Mouse (Mus musculus) embryo, embryonic 11.5 days (tissue): ENCODE results near the gene Klrb1f.
"Not testable (repeated sequence)": the region's sequence is repeated elsewhere in the genome, so short reads cannot be mapped to it uniquely, and the experiment has no call there.

ENCODE experiments used
- DNase-seq: peaks from one replicate; pipeline ENCODE4 v3.0.0-alpha.2; 2012; ENCODE audit warnings: low read depth, low spot score

The Klrb1f gene

DNA sequence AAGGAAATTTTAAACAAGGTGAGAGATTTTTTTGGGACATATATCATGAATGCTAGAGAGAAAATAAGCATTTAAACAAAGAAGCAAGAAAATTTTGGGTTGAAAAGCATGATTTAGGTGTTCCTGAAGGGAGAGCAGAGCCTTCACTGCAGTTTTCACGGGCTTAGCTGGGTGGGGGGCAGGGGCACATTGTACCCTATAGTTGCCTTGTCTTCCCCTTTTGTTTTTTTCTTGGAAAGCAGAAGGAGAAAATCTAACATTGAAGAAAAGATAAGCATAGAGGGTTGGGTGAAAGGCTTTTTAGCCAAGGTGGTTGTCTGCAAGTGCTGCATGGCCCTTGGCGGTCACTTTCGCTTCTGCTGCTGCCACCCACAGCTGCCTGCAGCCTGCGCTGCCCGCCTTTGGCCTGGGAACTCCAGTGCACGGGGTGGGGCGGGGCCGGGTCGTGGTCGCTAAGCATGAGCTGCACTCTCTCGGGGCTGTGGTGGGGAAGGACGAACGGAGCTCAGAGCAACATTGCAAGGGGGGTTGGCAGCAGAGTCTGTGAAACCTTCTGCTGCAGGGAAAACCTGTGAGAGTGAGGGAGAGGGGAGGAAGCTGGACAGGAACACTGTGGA is 3.3 kb downstream of the Klrb1f start:
- no peak for DNase-seq

DNA sequence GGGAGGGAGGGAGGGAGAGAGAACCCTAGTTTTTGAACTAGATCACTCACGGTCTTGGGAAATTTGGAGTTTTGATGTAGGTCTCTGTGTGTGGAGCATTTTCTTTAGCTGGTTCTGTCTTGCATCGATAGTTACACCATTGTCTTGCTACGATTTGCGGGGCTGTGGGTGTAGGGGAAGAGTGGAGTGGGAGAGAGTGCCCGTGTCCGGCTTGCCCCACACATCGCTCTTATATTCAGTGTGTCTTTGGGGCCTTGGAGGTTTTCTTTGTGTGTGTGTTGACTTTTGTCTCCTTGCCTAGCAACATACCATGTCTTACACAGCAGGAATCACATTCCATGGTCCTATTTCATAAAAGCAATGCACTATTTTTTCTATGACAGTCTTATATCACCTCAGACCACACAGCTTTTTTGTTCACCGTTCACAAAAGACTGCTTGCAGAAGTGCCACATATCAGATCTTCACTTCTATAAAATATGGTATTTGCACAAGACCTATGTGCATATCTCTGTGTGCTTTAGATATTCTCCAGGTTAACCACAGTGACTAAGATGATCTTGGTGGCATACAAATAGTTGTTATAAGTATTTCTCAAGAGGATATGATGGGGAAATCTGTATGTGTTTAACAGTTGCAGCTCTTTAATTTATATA is 4.0 kb downstream of the Klrb1f start:
- DNase-seq: no peak

DNA sequence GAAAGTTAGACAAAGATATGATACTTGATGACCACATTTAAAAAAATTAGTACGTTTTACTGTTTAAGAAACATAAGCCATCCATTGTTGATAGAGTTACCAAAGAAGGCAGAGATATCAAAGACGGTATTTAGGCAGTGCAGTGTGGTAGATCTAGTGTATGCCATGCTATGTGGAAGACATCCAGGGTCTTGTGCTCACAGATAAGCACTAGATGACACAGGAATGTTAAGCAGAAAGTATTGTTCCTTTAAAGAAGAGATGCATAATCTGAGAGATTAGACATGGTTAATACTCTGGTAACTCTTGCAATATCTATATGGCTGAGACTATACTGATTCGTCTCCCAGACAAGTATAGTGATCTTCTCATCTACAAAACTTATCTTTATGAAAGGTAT is 5.4 kb downstream of the Klrb1f start:
- DNase-seq: no peak

DNA sequence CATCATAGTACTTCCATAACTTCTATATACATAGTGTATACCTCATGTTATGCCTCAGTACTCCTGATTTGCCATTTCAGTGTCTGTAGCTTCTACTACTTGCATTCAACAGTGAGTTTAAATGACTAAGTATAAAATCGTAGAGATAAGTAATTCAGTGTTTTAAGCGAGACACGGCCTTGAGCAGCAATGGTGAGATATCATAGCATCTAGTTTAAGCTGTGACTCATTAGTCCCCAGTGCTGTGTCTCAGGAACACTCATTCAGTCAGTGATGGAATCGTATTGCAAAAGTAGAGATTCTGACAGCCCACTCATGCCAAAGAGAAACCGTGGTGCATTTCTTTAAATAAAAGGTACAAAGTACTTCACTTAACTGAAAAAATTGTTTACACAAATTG is 6.0 kb downstream of the Klrb1f start:
- DNase-seq: no peak

DNA sequence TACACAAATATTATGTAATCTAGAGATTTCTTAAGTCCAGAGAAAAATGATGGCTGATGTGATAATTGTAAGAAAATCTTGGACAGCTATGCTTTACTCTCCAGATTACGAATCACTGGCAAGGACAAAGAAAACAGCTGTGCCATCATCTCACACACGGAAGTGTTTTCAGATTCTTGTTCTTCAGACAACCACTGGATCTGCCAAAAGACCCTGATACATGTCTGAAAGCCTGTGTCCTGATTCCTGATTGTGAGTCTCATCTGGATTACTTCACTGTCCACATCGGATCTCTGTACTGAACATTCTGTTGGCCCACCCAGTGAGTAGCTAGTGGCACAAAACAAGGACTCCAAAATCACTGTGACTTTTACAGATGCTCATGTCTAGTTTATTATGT is 10.5 kb downstream of the Klrb1f start:
- no peak for DNase-seq

DNA sequence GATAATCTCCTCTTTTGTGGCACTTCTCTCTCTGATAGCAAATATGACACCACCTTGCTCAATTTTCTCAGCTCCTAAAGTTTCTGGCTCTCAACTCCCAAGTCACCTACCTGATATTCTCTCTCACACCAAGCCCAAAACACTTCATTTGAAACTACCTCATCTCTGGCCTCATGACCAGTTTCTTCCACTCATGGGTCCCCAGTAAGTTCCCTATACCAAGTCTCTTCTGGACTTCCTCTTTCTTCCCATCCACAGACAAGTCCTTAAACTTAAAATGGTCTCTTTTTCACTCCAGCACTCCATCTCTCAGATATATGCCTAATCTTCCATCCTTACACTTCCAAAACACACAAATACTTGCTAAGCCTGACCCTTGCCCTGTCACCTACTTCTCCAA is 12.3 kb downstream of the Klrb1f start:
- no peak for DNase-seq

DNA sequence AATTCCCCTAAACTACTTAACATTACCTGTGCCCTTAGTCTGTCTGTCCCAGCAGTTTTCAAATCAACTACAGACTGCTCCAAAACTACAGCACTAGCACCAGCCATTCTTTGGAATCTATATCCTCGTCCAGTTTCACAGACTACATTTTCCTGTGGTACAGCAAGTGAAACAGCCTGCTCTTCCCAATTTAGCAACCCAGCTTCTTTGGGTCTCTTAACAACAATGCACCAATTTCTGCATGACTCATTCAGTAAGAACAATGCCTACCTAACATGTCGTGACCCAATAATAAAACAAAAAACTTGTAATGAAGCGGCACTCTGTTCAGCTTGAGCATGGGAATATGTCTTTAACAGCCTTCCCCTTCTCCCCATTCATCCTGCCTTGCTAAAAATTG is 19.7 kb downstream of the Klrb1f start:
- DNase-seq: no peak

DNA sequence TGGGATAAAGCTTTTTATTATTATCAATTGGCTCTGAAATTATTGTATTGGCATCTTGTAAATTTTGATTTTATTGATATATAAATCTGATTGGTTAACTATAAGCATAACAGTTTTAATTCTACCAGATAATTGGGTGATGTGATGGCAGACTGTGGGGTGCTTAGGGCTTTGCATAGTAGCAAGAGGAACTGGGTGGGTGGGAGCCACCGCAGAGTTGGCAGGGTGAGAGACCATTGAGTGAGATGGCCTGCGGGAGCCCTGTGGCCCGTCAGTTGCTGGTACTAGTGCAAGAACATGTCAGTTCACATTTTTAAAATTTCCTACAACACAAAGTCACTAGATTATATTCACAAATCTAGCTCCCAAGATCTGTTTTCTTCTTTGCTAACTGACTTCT is 20.2 kb downstream of the Klrb1f start:
- DNase-seq: no peak

DNA sequence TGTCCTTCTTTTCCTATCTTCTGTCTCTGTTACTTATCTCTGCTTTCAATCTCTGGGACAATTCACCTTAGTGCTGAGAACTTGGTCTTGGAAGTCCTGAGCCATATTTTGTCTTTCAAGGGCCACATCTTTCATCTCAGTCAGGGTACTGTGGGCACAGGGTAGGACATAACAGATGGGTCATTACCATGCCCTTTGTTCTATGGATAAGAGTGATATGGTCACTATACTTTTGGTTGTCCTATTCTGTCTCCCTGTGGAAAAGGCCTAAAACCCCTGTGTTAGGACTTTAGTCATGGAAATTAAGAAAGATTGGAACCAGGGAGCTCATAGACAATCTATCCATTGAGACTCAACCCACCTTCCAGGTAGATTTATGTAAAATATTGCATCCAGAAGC is 20.8 kb downstream of the Klrb1f start:
- no peak for DNase-seq

DNA sequence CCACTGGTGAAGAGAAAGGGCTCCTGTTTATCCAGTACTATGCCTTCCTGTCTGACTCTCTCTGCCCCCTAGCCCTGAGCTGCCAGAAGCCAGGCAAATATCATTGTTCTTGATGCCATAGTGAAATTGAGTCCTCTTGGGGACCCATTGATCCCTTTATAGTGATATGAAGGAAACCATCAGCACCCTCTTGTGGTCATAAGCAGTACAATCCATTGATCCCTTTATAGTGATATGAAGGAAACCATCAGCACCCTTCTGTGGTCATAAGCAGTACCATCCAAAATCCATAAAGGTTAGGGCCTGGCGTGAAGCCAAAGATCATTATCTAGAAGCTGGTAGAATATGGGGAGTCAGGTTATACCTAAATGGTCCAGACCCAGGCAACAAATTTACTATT is 21.3 kb downstream of the Klrb1f start:
- DNase-seq: no peak

DNA sequence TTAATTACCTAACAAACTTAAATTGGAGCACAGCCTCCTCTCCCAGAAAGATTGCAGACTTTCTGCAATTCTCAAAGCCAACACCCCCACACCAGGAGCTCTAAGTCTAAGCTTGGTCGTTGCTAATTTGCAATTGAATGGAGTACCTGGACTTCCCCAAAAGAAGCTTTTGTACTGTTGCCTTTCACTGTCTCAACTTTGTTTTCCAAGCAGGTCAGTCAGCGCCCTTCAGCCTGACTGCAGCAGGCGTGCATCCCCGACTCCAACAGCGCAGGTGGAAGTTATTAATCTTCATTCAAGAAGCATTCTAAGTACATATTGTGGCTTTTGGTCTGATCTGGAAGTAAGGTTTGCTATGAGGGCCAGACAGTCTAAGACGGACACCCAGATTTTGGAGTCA is 39.4 kb downstream of the Klrb1f start:
- no peak for DNase-seq

DNA sequence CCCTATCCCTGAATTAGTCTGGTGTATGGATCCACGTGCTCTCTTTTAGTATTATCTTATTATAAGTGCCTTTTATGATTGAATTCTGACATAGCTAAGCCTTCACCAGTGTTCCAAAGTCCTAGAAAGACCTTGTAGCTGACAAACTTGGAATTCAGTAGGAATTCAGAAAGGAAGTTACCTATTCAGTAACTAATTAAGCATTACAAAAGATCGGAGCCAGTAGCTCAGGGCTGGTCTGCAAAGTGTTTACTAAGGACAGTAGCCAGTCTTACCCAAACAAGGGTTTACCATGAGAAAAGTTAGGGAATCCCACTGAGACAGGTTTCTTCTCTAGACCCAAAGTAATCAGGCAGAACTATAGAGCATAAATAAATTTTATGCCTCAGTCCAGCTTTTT is 40.3 kb downstream of the Klrb1f start:
- not testable (repeated sequence) for DNase-seq

DNA sequence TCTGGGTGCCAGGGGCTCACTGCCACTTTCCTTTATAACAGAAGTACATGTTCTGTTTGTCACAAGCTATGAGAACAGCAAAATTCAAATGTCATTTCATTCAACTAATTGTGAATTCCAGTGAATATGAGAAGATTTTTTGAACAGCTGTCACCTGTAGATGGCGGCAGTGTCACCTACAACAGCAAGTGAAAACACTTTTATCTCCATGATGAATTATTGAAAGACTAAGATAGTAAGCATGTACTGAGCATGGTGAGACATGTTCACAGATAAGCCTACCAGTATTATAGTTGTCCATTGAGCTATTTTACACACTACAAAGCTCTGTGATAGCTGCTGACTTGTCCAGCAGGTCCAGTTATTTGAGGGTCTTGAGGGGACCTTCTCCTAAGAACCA is 42.5 kb downstream of the Klrb1f start:
- DNase-seq: no peak

DNA sequence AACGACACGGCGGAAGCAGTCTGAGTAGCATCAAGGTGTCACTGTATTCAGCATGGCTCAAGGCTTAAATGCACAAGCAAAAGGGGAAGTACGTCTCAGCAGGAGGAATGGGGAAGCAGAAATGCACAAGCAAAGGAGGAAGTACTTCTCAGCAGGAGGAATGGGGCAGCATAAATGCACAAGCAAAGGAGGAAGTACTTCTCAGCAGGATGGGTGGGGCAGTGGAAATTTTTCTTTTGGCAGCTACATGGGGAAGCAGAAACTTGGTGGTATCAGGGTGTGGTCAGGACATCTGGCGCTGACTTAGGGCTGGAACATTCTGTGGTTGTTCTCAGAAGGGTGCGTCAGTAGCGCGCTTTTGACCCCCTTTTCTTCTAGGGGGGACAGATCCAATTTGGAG is 42.9 kb downstream of the Klrb1f start:
- DNase-seq: not testable (repeated sequence)

DNA sequence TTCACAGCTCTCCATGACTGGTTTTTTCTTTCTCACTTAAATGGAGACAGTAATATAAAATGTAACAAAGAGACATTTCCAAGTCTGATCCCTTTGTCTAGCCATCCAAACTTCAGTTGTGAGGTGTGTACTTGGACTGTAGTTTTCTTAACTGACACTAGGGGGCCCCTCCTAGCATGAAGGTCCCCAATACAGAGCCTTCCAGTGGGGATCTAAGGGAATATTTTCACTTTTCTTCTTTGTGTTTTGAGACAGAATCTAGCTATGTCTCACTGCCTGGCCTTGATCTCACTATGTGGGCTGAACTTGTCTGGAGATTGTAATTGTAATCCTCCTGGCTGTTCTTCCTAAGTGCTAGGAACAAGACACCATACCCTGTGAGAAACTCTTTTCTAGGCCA is 49.5 kb downstream of the Klrb1f start:
- peak; percentile 13 for DNase-seq

DNA sequence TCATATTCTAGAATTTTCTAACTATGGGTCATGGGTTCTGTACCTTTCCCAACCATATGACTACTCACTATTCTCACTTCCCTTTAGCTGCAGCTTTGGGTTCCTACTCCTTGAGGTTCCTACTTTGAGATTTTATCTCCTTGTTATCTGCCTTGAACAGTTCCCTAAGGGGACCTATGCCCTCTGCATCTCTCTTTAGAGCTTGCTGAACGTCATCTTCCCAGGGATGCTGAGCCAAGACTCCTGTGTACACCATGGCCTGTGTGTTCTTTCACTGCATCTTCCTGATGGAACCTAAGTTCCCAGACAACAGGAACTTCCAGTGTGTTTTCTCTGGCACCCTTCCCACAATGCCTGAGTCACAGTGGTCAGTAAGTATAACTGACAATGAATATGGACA is 52.2 kb downstream of the Klrb1f start:
- no peak for DNase-seq

DNA sequence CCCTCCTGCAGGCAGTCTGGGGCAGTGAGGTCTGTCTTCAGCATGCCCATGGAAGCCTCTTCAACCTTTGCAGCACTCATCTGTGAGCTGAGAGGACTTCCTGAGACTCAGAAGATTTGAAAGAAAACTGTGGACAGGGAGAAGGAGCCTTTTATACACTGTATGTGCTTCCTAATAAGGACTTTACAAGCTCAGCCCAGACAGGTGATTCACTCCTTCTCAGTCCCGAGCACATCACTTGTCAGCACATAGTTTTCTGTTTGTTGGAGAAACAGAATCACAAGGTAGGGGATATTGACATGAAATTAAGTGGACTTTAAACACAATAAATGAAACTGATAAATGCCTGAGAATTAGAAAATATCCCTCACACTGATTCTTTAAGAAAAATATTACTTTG is 55.1 kb downstream of the Klrb1f start, which contains the start of gene Clec2e:
Clec2e (minus strand) TSS at position 120 of the 400 bp plus-strand sequence.
- DNase-seq: not testable (repeated sequence)

DNA sequence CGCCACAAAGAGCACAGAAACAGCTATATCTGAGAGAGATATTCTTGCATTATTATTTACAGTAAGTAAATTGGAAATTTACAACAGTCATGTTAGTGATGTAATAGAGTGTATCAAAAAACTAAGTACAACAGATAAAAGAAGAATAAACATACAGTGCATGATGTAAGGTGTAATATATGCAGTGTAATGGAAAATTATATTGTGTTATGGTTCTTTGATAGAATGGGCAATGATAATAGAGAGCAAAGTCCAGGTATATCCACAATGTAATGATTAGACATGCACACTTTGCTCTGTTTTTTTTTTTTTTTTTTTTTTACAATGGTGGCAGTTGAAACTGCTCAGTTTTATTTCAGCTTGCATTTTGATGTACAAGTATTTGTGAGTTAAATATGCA is 55.9 kb downstream of the Klrb1f start:
- no peak for DNase-seq

DNA sequence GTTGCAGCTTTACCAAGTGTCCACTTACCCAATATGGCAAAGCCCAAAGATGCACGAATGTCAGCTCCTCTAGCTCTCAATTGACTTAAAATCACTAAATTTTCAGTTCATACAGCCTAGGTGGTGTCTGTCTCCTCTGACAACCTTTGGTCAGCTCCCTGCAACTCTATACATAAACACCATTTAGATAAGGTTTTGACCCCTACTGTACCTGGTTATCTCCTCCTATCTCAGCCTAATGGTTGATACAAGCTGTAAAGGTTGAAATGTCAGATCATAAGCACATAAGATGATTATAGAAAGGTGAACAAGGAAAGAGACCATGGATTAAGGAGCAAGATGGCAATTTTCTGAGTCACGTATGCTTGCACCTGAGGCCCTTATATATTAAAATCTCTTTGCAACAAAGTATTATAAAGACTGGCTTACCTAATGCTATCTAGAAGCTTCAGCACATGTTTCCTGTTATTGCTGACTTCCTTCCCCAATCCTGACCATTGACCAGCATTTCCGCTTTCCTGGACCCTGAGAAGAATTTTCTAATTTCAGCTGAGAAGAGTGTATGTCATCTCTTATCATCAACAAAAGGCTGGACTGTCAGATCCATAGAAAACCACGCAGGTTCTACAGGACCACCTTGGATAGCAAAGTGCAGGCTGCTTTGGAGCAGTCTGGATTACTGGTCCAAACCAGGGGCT is 57.3 kb downstream of the Klrb1f start:
- no peak for DNase-seq
